Mouse (Mus musculus): ENCODE data around the gene Dmd.

The Dmd gene

DNA sequence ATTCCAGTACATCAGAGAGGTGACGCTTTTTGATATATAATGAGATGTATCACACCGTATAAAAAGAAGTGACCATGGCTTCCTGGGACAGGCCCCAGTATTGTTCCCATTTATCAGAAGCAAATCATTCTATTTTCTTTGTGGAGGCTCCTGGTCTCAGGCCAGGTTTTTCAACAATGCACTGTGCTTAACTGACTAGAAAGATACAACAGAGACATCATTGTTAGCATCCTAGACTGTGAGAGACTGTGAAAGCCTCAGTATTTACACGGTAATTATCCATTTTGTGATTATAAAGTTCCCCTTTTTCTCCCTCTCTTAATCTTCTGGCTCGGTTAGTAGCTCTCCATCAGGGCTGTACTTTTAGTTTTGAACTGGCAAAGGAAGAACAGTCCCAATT is 1487.9 kb downstream of the Dmd start:
- DNase-seq = no peak

DNA sequence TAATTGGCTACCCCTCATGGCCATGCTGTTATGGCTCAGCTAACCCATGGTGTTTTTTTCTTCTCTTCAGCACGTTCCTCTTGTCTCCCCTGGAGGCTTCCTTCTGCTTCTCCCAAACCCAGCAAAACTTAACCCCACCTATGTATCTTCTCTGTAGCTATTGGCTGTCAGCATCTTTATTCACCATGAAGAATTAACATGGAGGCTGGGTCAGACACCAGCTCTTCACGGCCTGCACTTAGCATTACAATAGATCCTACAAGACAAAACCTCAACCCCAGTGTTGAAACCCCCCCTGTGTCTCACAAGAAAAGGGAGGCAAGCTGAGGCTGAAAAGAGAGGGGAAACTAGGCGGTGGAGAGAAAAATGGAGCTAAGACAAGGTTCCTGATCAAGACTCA is 1494.3 kb downstream of the Dmd start:
- DNase-seq = no peak

DNA sequence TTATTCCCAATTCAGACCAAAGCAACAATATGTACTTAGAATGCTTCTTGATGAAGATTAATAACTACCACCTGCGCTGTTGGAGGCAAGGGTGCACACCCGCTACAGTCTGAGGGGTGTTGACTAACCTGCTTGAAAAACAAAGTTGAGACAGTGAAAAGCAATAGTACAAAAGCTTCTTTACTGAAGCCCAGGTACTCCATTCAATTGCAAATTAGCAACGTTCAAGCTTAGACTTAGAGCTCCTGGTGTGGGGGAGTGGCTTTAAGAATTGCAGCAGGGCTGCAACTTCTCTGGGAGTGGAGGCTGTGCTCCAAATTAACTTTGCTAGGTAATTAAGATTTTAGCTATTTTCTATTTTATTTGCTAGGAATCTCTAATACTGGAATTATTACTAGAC is 1495.3 kb downstream of the Dmd start:
- DNase-seq = no peak

DNA sequence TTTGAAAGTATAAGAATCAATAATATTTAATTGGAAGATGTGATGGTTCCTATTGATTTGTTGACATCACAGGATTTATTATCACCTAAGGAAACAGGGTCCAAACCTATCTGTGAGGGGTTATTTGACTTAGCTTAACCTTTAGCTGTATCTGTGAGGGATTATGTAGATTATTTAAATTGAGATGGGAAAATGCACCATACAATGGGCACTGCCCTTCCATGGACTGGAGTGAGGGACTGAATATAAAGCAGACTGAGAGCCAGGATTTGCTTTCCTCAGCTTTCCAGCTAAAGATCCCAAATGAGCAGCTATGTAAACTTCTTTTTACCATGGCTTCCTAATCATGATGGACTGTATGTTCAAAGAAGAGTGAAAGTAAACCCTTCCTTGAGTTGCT is 1496.0 kb downstream of the Dmd start:
- no peak for DNase-seq

DNA sequence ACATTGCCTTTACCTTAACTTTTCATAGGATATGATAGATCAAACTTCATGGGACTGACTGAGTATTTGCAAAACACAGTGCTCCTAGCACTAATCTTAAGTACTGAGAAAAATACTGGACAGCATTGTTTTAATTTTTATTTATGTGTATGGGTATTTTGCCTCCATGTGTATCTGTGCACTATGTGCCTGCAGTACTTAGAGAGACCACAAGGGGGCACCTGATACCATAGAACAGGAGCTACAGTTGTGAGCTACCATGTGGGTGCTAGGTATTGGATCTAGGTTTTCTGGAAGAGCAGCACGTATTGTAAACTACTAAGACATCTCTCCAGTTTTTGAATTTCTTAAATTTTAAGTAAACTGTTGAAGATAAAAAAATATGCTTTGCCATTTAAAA is 1505.8 kb downstream of the Dmd start:
- DNase-seq = peak; percentile 21

DNA sequence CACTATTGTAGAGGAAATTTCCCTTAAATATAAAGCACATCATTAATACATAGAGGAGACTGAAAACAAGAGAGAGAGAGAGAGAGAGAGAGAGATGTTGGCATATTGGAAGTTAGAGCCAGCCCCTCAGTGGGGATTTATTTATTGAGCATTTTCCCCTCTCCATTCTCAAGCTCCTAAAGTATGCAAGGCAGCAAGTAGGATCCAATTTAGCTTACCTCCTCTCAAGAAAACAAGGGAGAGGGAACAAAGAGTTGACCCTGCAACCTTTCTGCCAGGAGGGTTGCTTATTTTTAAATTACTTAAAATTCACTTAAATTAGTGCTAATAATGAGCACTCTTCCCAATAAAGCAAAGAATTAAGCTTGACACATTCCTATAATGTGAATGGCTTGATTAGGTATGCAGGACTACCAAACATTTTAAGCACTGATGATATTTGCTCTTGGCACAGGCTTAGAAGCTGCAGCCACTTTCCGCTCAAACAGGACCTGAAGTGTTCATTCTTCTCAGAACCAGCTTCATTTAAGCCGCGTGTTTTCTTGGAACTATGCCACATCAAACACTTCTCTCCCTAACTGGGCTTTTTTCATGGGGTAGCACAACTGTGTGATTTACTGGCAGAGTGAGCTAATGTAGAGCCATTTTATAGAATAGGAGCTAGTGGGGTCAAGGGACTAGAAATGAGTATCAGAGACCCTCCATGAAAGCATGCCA is 1566.1 kb downstream of the Dmd start:
- DNase-seq = no peak

DNA sequence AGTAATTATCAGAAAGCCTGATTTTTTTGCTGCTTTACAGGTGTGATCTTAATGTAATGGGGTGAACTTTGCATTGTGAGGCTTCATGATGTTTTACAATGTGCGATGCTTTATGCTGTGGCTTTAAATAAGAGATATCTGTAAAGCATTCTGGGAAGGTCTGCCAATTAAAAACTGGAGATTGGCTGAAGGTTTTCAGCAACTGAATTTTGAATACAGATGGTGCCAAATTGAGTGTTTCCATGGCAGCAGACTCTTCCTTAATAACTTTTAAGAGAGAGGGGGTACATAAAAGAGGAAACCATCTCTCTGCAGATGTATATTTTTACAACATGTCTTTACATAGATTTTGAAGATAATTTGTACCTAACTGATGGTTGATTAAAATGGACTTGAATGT is 1603.3 kb downstream of the Dmd start:
- DNase-seq = no peak

DNA sequence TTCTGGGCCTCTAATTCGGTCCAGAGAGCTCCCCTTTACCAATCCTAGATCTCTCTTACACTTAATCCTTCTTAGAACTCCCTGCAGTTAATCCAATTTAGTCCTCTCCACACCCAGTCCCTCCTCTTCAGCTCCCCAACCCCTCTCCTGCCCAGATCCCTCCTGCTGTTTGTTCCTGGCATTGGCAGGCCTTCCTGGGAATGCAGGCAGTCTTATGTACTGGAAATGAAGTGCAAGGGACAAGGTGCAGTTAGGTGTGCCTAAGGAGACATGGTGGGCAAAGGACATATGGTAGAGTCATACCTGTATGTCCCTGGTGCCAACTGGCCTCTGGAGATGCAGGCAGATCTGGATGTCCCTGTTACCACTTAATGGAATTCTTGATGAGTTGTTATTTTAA is 1604.8 kb downstream of the Dmd start:
- DNase-seq = no peak

DNA sequence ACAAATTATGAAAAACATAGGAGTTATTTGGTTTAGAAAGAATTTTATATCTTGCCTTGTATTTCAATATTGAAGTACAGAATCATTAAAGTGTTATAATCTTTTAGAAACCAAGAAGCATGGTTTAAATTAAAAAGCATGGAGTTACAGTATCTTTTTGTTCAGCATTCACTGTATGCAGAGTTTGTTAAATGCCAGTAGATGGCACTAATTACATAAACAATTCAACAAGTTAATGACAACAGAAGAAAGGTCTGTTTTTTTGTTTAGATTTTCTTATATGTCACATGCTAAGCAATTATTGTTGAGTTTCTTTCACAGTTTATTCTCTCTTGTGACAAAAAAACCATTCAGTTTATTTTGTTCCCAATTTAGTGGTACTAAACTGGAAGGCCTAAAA is 1649.8 kb downstream of the Dmd start:
- DNase-seq = no peak

DNA sequence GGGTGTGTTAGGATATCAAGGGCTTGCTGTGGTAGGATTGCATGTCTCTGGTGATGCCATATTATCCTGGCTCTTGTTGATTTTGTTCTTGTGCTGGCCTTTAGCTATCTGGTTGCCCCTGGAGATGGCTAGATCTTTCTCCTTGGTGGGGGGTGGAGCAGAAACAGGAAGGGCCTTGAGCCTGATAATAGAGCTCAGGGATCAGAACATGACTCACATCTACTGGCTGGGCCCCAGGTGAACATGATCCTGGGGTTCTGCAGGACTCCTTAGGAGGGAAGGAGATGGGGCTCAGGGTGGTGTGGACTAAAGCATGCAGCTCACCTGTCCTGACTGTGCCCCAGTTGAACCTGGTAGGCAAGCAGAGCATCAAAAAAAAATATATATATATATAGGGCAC is 1691.8 kb downstream of the Dmd start:
- no peak for DNase-seq

DNA sequence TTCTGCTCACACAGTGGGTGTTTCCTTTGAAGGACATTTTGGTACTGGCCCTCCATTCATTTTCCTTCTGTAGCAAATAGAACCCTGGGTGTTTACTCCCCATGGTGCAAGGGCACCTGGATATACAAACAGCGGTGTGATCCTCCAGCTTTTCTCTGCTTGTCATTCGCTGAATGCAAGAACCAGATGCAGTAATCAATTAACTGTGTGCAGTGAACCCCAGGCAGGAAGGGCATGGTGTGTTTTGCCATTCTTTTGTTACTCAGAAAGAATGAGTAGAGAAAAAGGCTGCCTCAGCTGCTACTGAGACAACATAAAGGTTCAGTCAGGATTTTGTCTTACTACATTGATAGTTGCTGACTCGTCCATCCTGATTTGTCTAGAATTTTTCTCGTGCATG is 1799.0 kb downstream of the Dmd start:
- no peak for DNase-seq

DNA sequence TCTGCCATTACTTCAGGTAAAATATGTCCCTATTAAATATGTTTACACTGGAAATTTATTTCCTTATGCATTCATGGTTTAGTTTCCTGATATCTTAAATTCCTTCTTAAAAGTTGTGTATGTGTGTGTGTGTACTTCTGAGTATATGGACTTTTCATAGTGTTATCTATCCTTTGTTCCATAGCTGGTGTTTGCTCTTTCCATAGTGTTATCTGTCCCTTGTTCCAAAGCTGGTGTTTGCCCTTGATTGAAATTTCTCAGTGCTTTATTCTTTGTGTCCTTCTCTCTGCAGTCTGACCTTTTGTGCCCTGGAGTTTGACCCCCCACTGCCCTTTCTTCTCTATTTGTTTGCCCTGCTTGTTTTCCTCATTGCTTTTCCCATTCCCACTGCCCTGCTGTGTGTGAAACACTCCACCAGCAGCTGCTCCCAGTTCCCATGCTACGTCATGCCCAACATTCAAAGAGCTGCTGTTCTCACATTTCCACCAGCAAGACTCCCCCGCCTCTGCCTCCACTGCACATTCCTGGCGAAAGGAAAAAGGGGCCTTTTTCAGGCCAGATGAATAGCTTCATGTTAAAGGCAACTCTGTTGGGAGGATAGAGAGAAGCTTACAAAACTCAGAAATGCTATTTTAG is 1911.5 kb downstream of the Dmd start:
- DNase-seq = no peak

DNA sequence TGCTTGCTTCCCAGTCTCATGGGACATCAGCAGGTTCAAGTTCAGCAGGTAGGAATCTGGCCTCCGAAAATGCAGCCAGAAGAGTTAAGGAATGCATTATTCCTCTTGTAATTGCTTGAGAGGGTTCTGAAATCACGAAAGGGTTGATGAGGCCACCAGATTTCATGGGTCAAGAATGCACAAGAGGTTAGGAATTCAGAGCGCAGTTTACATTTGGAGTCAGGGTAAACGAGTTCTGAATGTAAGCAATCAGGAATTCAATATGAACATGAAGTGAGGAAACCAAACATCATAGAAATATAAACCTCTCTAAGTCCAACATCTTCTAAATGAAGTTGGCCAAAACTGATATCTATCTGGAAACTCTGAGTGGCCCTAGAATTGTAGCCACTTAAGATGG is 1924.4 kb downstream of the Dmd start:
- no peak for DNase-seq

DNA sequence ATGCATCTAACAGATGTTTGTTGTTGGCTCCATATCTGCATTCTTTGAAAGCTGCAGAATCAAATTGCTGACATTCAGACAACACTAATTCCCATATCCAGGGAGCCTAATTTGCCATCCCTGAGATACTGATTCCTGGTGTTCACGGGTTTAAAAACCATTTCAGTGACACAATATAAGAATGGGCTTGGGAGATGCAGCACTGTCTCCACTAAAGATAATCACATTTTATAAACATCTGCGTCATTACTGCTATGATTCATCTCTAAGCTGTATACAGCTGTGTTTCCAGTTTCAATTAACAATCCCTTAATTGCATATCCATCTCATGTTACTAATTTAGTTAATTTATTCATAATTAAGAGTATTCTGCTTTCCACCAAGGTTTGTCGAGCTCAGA is 1929.5 kb downstream of the Dmd start:
- no peak for DNase-seq

DNA sequence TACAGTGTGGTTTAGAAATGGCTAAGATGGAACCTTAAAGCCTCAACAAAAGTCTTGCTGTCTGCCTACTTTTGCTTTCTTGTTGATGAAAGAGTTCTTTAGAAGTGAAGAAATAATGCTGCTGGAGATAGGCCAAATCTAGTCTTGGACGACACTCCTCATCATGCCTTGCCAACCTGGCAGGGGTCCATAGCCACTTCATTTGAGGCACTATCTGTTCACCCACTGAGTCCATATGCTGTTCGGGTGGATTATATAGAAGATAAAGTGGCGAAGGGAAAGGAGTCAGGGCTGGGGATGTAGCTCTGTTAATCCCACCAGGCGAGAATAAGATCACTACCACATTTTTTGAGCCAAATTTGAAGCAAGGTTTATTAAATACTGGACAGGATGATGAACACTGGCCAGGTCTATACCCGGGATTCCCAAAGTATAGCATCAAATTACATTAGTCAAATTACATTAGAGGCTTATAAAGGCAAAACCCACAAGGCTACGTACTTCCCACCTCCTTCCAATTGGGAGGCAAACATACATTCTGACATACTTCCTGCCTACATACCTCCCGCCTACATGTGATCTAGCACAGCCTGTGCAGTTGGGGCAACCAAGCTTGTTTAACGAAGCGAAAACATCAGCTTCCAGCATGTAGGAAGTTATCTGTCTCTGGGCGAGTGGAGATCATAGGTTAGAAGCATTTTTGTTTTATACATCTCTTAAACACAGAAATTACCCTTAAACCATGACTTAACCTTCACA is 1984.2 kb downstream of the Dmd start:
- DNase-seq = no peak

DNA sequence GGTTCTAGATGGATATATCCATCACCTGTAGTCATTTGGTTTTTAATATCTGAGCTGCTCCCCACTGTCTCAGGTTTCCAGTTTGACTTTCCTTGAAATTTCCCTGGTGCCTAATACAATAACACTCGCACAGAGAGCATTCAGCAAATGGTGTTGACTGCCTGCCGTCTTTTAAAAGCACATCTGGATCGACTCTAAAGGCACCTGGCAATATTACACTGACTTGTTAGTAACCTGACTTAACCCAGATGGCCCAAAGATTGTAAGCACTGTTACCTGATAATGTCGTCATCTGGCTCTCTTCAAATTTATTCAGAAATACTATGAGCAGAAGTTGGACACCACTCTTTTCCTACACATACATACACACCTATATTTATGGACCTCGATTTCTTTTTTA is 2011.9 kb downstream of the Dmd start:
- no peak for DNase-seq

DNA sequence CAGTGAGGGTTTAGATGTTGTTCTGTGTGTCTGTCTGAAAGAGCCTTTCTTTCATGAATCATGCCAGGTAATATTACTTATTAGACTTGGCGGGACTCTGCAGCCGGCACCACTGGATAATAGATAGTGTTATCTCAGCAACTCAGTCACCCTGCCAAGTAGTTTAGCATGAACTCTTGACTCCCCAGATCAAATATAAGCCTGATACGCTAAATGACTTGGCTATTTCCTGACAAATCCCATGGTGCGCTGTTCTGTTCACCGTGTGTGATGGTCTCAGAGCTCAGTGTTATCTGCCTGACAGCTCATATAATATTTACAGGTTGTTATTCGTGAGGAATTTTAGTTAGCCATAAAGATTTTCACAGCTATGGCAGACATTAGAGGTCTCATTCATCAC is 2012.3 kb downstream of the Dmd start:
- DNase-seq = no peak

DNA sequence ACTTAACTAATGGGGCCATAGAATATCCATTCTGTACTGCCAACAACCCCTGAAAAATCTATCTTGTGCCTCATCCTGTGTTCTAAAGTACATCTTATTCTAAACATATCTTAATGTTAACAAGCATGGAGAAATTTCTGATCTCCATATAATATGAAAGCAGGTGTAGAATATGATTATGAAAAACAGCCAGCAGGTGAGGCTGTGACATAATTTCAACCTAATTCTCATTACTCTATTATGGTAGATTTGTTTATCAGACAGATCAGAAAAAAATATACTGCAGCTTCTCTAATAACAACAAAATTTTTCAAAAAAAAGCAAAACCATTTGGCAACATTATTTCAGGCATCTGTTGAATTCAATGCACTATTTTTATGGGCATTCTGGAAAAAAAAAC is 2059.6 kb downstream of the Dmd start:
- DNase-seq = no peak

DNA sequence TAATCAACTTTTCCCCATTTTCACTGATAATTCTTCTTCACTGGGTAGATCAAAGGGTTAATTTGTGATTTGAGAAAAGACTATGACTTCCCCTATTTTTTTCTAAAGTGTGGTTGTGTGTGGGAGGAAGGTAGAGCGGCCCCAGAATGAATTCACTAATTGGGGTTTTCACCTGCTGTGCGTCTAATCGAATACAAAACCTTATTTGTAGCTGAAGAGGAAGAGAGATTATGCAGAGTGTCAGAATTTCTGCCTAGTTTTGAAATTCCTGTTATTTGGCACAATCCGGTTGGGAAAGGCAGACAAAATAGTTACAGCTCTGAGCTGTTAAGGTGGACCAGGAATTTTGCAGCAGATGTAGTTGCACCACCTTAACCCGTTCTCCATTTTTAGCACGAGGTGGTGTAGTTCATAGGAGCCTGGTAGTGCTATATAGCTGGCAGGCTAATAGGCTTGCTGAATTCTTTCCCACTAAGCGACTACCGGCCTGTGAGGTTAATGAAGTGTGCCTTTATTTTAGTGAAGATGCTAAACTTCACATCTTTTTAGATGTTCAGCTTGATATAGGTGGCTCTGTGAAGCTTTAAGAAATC is 2092.9 kb downstream of the Dmd start:
- DNase-seq = no peak

DNA sequence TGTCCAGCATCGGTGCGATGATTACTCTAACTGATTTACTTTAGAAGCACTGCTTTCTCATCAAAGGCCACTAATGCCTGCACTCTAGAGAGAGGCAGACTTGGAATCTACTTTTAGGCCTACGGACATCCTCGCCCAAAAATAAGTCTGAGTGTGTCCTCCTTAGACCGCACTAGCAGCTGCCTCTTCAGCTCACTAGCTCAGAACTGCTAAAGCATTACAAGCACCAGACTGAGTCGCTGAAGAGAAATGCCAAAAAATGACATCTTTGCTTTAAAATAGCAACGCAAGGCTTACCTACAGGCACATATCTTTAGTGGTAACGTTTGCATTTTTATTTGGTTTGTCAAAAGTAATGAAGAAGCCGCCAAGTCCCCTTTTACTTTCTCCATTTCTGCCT is 2098.0 kb downstream of the Dmd start:
- DNase-seq = no peak

DNA sequence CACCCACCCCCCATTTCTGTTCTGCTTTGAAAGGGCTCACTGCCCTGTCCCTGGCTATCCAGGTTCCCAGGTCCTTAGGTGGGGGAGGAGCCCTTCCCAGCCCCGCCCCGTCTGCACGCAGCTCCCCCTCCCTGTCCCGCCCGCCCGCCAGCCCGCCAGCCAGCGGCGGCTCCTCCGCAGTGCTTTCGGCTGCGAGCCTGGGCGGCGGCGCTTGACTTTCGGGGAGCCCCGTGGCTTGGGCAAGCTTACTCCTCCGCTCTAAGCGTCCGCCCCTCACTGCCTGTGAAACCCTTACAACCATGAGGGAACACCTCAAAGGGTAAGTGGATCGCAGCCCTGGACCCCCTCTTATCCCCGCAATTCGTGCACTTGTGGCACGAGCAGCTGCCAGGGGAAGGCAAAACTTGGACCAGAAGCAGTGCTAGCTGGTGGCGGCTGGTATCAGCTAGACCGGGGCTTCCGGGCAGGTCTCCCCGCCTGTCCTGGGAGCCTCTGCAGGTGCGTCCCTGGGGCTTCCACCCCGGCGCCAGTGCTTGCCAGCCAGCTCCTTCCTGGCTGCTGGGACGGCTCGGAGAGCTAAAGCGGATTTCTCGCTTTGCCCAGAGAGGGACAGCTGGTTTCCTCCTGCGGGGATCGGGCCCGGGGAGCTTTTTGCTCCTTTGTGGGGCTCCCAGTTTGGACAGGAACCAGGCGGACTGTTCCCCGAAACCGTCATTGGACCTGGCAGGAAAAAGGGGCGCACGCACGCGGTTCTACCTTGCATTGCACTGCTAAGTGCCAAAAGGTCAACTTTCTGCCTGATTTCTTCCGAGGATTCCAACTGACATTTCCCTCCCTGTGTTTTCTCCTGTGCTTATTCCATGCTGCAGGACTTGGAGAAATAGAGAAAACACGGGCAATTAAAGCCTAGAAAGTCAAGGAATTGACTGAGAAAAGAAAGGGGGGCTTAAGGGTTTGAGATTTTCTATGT is 2099.8 kb downstream of the Dmd start:
- DNase-seq = peak; percentile 18

DNA sequence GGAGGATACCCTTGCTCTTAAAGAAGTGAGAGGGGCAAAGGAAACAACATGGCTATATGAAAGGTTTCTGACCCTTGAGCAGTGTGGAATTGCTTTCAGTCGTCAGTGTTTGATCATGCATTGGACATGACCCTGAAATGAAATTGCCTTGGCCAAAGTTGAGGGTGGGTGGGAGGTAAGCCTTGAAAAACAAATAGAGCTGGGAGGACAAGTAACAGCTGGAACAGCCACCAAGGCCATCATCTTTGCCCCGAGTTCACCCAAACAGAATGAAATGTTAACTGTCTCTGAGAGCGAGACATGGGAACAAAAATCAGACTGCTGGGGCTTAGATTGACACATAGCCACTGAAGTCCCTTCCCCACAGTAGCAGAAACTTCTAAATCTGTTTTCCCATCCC is 2100.9 kb downstream of the Dmd start:
- DNase-seq = no peak

DNA sequence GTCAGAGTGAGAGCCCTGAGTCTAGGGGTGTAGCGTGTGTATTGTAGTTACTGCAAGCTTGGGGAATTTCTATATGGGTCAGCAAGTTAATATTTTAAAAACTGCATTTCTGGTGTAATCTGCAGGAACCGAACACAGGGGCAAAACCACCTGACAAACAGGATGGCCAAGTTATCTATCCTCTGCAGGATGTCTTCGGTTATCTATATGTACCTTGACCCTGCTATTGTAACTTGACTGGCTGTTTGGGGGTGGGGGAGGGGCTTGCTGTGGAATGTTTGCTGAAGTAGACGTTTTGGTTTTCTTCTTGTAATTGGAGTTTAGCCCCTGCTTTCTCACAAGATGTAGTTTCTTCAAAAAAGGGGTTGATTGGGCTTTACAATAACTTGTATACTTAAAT is 2124.9 kb downstream of the Dmd start:
- DNase-seq = no peak

Data from thymus, postnatal 14 days (tissue).